8 mouse cellular contexts compared by ENCODE assay signal in genomic region chr17:56338909-56339308, GRCm38 (mm10). TPM values are rescaled to one million over a fixed set of nuclear protein-coding genes. Genes with fewer than 3 reads are reported as not detected.
DNase-seq lines count a peak whose midpoint lies in the region; ATAC-seq and TF ChIP-seq lines count a peak whose summit lies in the region.

No protein-coding gene starts in this region.

- no peak overlapping the region for H3K27ac ChIP-seq in midbrain, postnatal 0 days (ENCODE audit: low read depth, low read length)
- no peak overlapping the region for H3K27ac ChIP-seq in midbrain, embryonic 11.5 days (ENCODE audit: low read depth, low read length)
- no peak overlapping the region for H3K27ac ChIP-seq in kidney, embryonic 15.5 days

- ATAC-seq in midbrain, postnatal 0 days (ENCODE audit: low FRiP score), result no peak
- ATAC-seq in midbrain, embryonic 11.5 days (ENCODE audit: low FRiP score), result no peak; the same call in 1 of the 2 replicates
- 0 out of 2 replicates have a peak, but pooled peaks have one; percentile 28 for ATAC-seq in kidney, embryonic 15.5 days (replicated peaks; ENCODE audit: low FRiP score)
- ATAC-seq in inflammation-experienced regulatory T-cells, adult 6 months, result no peak

- no peak overlapping the region for H3K4me2 ChIP-seq in midbrain, postnatal 0 days (ENCODE audit: low read depth, low read length, poor library complexity, severe bottlenecking)
- H3K4me2 ChIP-seq in midbrain, embryonic 11.5 days, result no peak overlapping the region
- H3K4me2 ChIP-seq in kidney, embryonic 15.5 days, result no peak overlapping the region

- H3K36me3 ChIP-seq in midbrain, postnatal 0 days (ENCODE audit: insufficient read depth, low read length), result 0 out of 2 replicates have a peak, but pooled peaks cover 2% of the 10 kb centered on the region
- H3K36me3 ChIP-seq in midbrain, embryonic 11.5 days (ENCODE audit: control insufficient read depth, insufficient read depth, low read length), result no peaks in the 10 kb centered on the region
- 0 out of 2 replicates have a peak, but pooled peaks cover 4% of the 10 kb centered on the region for H3K36me3 ChIP-seq in kidney, embryonic 15.5 days

- no peaks in the 10 kb centered on the region for H3K9me3 ChIP-seq in midbrain, postnatal 0 days (ENCODE audit: low read length)
- no peaks in the 10 kb centered on the region for H3K9me3 ChIP-seq in midbrain, embryonic 11.5 days (ENCODE audit: control insufficient read depth, low read length)
- H3K9me3 ChIP-seq in kidney, embryonic 15.5 days (replicated peaks), result no peaks in the 10 kb centered on the region

- H3K4me1 ChIP-seq in midbrain, postnatal 0 days (ENCODE audit: insufficient read depth, low read length), result no peaks in the 10 kb centered on the region
- H3K4me1 ChIP-seq in midbrain, embryonic 11.5 days (ENCODE audit: control insufficient read depth, insufficient read depth, low read length), result no peaks in the 10 kb centered on the region
- peaks cover 25% of the 10 kb centered on the region for H3K4me1 ChIP-seq in kidney, embryonic 15.5 days

- peak; percentile 56 for TF ChIP-seq CTCF in midbrain, postnatal 0 days (IDR thresholded peaks at IDR 0.05)

- H3K27me3 ChIP-seq in midbrain, postnatal 0 days (ENCODE audit: insufficient read depth, low read length), result no peaks in the 10 kb centered on the region
- H3K27me3 ChIP-seq in midbrain, embryonic 11.5 days (ENCODE audit: control insufficient read depth, insufficient read depth, low read length), result no peaks in the 10 kb centered on the region
- no peaks in the 10 kb centered on the region for H3K27me3 ChIP-seq in kidney, embryonic 15.5 days

- no peak overlapping the region for H3K4me3 ChIP-seq in midbrain, postnatal 0 days (ENCODE audit: low read depth, low read length)
- H3K4me3 ChIP-seq in midbrain, embryonic 11.5 days (ENCODE audit: low read depth, low read length), result no peak overlapping the region
- H3K4me3 ChIP-seq in kidney, embryonic 15.5 days (replicated peaks), result no peak overlapping the region

- WGBS in midbrain, postnatal 0 days, result 56% methylated on average over 4 of the region's 4 CpGs
- 59% methylated on average over 4 of the region's 4 CpGs for WGBS in midbrain, embryonic 11.5 days
- WGBS in kidney, embryonic 15.5 days, result 56% methylated on average over 4 of the region's 4 CpGs

- H3K9ac ChIP-seq in midbrain, postnatal 0 days (replicated peaks; ENCODE audit: low read length, poor library complexity, severe bottlenecking), result no peak overlapping the region
- no peak overlapping the region for H3K9ac ChIP-seq in midbrain, embryonic 11.5 days (ENCODE audit: low read length)
- H3K9ac ChIP-seq in kidney, embryonic 15.5 days, result no peak overlapping the region

- DNase-seq in adrenal gland, postnatal 10 days, result peak; percentile 66
- DNase-seq in adrenal gland, adult 8-10 months, result no peak
- no peak for DNase-seq in midbrain, postnatal 0 days (ENCODE audit: low spot score)
- DNase-seq in midbrain, embryonic 11.5 days (ENCODE audit: low spot score, missing footprints), result no peak
- DNase-seq in mesoderm, embryonic 11.5 days (ENCODE audit: low read depth, low spot score), result peak; percentile 25
- DNase-seq in left cerebral cortex, adult 11 months (ENCODE audit: low spot score), result no peak

RNA-seq across cellular contexts. Expression of gene Kdm4b, which starts 13.0 kb away (rescaled TPM):
- 10 to 100 TPM; 35.0 to 41.8 TPM for total RNA-seq in adrenal gland, postnatal 10 days (2021)
- 10 to 100 TPM; 36.7 to 54.1 (median 47.4) TPM for total RNA-seq in adrenal gland, adult 8-10 months (2022)
- total RNA-seq in midbrain, postnatal 0 days (2014; rRNA removed), result 123 and 140 TPM in 2 replicates
- polyA plus RNA-seq in midbrain, postnatal 0 days (2015; fragmentation: Nextera tagmentation; extraction: Ambion mirVana), result 45.6 and 48.0 TPM in 2 replicates
- 33.3 and 39.6 TPM in 2 replicates for polyA plus RNA-seq in midbrain, embryonic 11.5 days (2014; fragmentation: Nextera tagmentation; extraction: Ambion mirVana)
- 32.3 and 34.3 TPM in 2 replicates for polyA plus RNA-seq in kidney, embryonic 15.5 days (2015; fragmentation: Nextera tagmentation; extraction: Ambion mirVana)
- polyA plus RNA-seq in inflammation-experienced regulatory T-cells, adult 6 months (2017; shearing (Covaris generic)), result 1 to 10 TPM; 3.2 to 8.4 (median 8.0) TPM

RNA-seq across cellular contexts. Expression of gene Uhrf1, which starts 35.8 kb away (rescaled TPM):
- total RNA-seq in adrenal gland, postnatal 10 days (2021), result 10 to 100 TPM; 28.5 to 34.8 TPM
- total RNA-seq in adrenal gland, adult 8-10 months (2022), result 1 to 10 TPM; 1.8 to 3.4 (median 2.6) TPM
- 5.9 and 10.0 TPM in 2 replicates for total RNA-seq in midbrain, postnatal 0 days (2014; rRNA removed)
- 4.7 and 4.9 TPM in 2 replicates for polyA plus RNA-seq in midbrain, postnatal 0 days (2015; fragmentation: Nextera tagmentation; extraction: Ambion mirVana)
- polyA plus RNA-seq in midbrain, embryonic 11.5 days (2014; fragmentation: Nextera tagmentation; extraction: Ambion mirVana), result 123 and 138 TPM in 2 replicates
- polyA plus RNA-seq in kidney, embryonic 15.5 days (2015; fragmentation: Nextera tagmentation; extraction: Ambion mirVana), result 162 and 175 TPM in 2 replicates
- polyA plus RNA-seq in inflammation-experienced regulatory T-cells, adult 6 months (2017; shearing (Covaris generic)), result 10 to 100 TPM in 1 of 3 experiments, 1 to 10 TPM in 2; 7.1 to 60.4 (median 9.6) TPM

RNA-seq across cellular contexts. Expression of gene Arrdc5, which starts 38.8 kb away (rescaled TPM):
- total RNA-seq in adrenal gland, postnatal 10 days (2021), result not detected
- not detected for total RNA-seq in adrenal gland, adult 8-10 months (2022)
- not detected in 2 replicates for total RNA-seq in midbrain, postnatal 0 days (2014; rRNA removed)
- polyA plus RNA-seq in midbrain, postnatal 0 days (2015; fragmentation: Nextera tagmentation; extraction: Ambion mirVana), result not detected in 2 replicates
- not detected in 2 replicates for polyA plus RNA-seq in midbrain, embryonic 11.5 days (2014; fragmentation: Nextera tagmentation; extraction: Ambion mirVana)
- polyA plus RNA-seq in kidney, embryonic 15.5 days (2015; fragmentation: Nextera tagmentation; extraction: Ambion mirVana), result 0.31 TPM in 1 of 2 replicates, not detected in the other
- not detected for polyA plus RNA-seq in inflammation-experienced regulatory T-cells, adult 6 months (2017; shearing (Covaris generic))

RNA-seq across cellular contexts. Expression of gene Plin3, which starts 46.2 kb away (rescaled TPM):
- total RNA-seq in adrenal gland, postnatal 10 days (2021), result 10 to 100 TPM; 96.0 to 97.9 TPM
- 100 to 1,000 TPM in 3 of 4 experiments, 10 to 100 TPM in 1; 92.6 to 117 (median 103) TPM for total RNA-seq in adrenal gland, adult 8-10 months (2022)
- total RNA-seq in midbrain, postnatal 0 days (2014; rRNA removed), result 8.1 and 12.4 TPM in 2 replicates
- polyA plus RNA-seq in midbrain, postnatal 0 days (2015; fragmentation: Nextera tagmentation; extraction: Ambion mirVana), result 9.6 and 12.1 TPM in 2 replicates
- 27.5 and 34.0 TPM in 2 replicates for polyA plus RNA-seq in midbrain, embryonic 11.5 days (2014; fragmentation: Nextera tagmentation; extraction: Ambion mirVana)
- 68.9 and 77.4 TPM in 2 replicates for polyA plus RNA-seq in kidney, embryonic 15.5 days (2015; fragmentation: Nextera tagmentation; extraction: Ambion mirVana)
- polyA plus RNA-seq in inflammation-experienced regulatory T-cells, adult 6 months (2017; shearing (Covaris generic)), result 10 to 100 TPM; 25.6 to 28.7 (median 25.6) TPM

Comparison
In these comparisons a context has a peak if more than half of its experiments do, and no peak if none do; other contexts are left out.
1. DNase-seq: peak in adrenal gland, postnatal 10 days (single experiment) and mesoderm, embryonic 11.5 days (single experiment); none in adrenal gland, adult 8-10 months (single experiment), midbrain, postnatal 0 days (single experiment), midbrain, embryonic 11.5 days (single experiment) and left cerebral cortex, adult 11 months (single experiment).